8 mouse cellular contexts compared by ENCODE assay signal in the genomic region with DNA sequence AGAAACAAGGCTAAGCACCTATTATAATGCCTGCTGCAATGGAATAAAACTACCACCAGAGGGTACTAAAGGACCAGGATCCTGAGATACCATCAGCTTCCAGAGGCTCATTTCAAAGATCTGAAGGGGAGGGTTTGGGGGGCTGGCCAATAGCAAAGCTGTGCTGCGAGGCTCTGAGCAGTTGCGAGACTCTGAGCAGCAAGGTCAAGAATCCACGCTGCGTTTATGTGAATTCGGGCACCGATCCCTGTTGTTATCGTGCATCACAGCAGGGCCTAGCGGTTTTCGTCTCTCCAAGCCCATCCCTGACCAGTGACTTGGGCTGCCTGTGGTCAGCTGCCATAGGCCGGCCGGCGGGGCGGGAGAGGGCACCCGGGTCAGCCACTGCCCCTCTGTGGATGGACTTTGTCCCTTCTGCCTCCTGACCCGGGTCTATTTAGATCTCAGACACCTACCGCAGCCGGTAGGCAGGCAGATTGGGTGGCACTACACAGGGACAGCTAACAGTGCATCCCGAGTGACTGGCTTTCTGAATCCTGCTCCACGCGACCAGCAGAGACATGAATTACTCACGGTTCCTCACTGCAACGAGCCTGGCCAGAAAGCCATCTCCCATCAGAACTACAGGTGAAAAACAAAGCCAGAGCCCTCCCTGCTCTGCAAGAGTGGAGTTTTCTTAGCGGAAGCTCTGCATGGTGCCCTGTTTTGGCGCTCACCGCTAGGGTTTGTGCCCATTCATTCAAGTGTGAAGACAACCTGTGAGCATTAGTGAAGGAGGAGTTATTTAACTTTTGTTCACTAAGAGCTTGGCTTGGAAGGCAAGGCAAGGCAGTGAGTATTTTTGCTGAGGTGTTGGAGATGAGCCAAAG. TPM values are rescaled to one million over a fixed set of nuclear protein-coding genes. Genes with fewer than 3 reads are reported as not detected.
DNase-seq lines count a peak whose midpoint lies in the region; ATAC-seq and TF ChIP-seq lines count a peak whose summit lies in the region.

A gene (plus strand): TSS at position 280 of the 869 bp plus-strand sequence.

- 1% methylated on average over 25 of the region's 25 CpGs for WGBS in heart, embryonic 15.5 days
- 3% methylated on average over 25 of the region's 25 CpGs for WGBS in liver, embryonic 11.5 days
- 2% methylated on average over 25 of the region's 25 CpGs for WGBS in neural tube, embryonic 11.5 days

- no peak for TF ChIP-seq POLR2A in CH12.LX (IDR thresholded peaks at IDR 0.05; ENCODE audit: low read depth, low read length)

- H3K27me3 ChIP-seq in CH12.LX (replicated peaks), result no peaks in the 10 kb centered on the region
- no peaks in the 10 kb centered on the region for H3K27me3 ChIP-seq in heart, embryonic 15.5 days
- H3K27me3 ChIP-seq in liver, embryonic 11.5 days (replicated peaks; ENCODE audit: control insufficient read depth, insufficient read depth, low read length), result no peaks in the 10 kb centered on the region
- H3K27me3 ChIP-seq in neural tube, embryonic 11.5 days (ENCODE audit: control insufficient read depth, insufficient read depth, low read length), result no peaks in the 10 kb centered on the region

- no peaks in the 10 kb centered on the region for H3K9me3 ChIP-seq in CH12.LX (replicated peaks; ENCODE audit: low read length)
- H3K9me3 ChIP-seq in heart, embryonic 15.5 days (replicated peaks), result no peaks in the 10 kb centered on the region
- H3K9me3 ChIP-seq in liver, embryonic 11.5 days (ENCODE audit: control insufficient read depth, low read length), result no peaks in the 10 kb centered on the region
- no peaks in the 10 kb centered on the region for H3K9me3 ChIP-seq in neural tube, embryonic 11.5 days (ENCODE audit: control insufficient read depth, low read length)

- H3K9ac ChIP-seq in CH12.LX (ENCODE audit: insufficient read depth, low read depth), result no peak within 1 kb of the TSS
- H3K9ac ChIP-seq in heart, embryonic 15.5 days, result peak within 1 kb of the TSS; percentile 53
- H3K9ac ChIP-seq in liver, embryonic 11.5 days (ENCODE audit: low read depth, low read length), result peak within 1 kb of the TSS; percentile 32; the same call in 1 of the 2 replicates
- peak within 1 kb of the TSS; percentile 73 for H3K9ac ChIP-seq in neural tube, embryonic 11.5 days (ENCODE audit: low read length)

- peak within 1 kb of the TSS; percentile 50; the same call in 1 of the 2 replicates for H3K4me2 ChIP-seq in CH12.LX (ENCODE audit: insufficient read depth, low read depth, poor library complexity, severe bottlenecking)
- H3K4me2 ChIP-seq in heart, embryonic 15.5 days, result peak within 1 kb of the TSS; percentile 94
- peak within 1 kb of the TSS; percentile 71 for H3K4me2 ChIP-seq in liver, embryonic 11.5 days
- peak within 1 kb of the TSS; percentile 84 for H3K4me2 ChIP-seq in neural tube, embryonic 11.5 days (ENCODE audit: low read depth)

- H3K79me2 ChIP-seq in CH12.LX (replicated peaks; ENCODE audit: control insufficient read depth, extremely low read depth, insufficient read depth, poor library complexity, severe bottlenecking), result no peaks in the 10 kb centered on the region

- H3K4me3 ChIP-seq in CH12.LX (replicated peaks in 1 of 3; ENCODE audit: low read depth in 2 of 3, low read length in 2 of 3, poor library complexity in 1 of 3), result no peak within 1 kb of the TSS
- H3K4me3 ChIP-seq in heart, embryonic 15.5 days, result peak within 1 kb of the TSS; percentile 58
- peak within 1 kb of the TSS; percentile 39 for H3K4me3 ChIP-seq in liver, embryonic 11.5 days (ENCODE audit: low read depth, low read length)
- peak within 1 kb of the TSS; percentile 51 for H3K4me3 ChIP-seq in neural tube, embryonic 11.5 days (ENCODE audit: low read depth, low read length)

- no peak within 1 kb of the TSS for H3K27ac ChIP-seq in CH12.LX (ENCODE audit: insufficient read depth, low read depth)
- no peak within 1 kb of the TSS for H3K27ac ChIP-seq in heart, embryonic 15.5 days
- H3K27ac ChIP-seq in liver, embryonic 11.5 days (ENCODE audit: low read depth, low read length), result no peak within 1 kb of the TSS
- no peak within 1 kb of the TSS for H3K27ac ChIP-seq in neural tube, embryonic 11.5 days (ENCODE audit: low read depth, low read length)

- no peaks in the 10 kb centered on the region for H3K36me3 ChIP-seq in CH12.LX (replicated peaks in 1 of 2; ENCODE audit: control insufficient read depth in 1 of 2, insufficient read depth in 1 of 2, low read length in 1 of 2)
- H3K36me3 ChIP-seq in heart, embryonic 15.5 days, result no peaks in the 10 kb centered on the region
- no peaks in the 10 kb centered on the region for H3K36me3 ChIP-seq in liver, embryonic 11.5 days (ENCODE audit: control insufficient read depth, insufficient read depth, low read length)
- no peaks in the 10 kb centered on the region for H3K36me3 ChIP-seq in neural tube, embryonic 11.5 days (ENCODE audit: control insufficient read depth, insufficient read depth, low read length)

- ATAC-seq in heart, embryonic 15.5 days (replicated peaks; ENCODE audit: insufficient number of reproducible peaks, insufficient read depth, low FRiP score, low read depth), result peak; percentile 79
- ATAC-seq in liver, embryonic 11.5 days (replicated peaks; ENCODE audit: low FRiP score), result peak; percentile 84
- peak; percentile 96 for ATAC-seq in neural tube, embryonic 11.5 days (ENCODE audit: insufficient read depth, low FRiP score, low TSS enrichment)

- in situ Hi-C loops in CH12.LX (cut with MboI; ENCODE audit: low pct_ligation_motif_present, low pct_unique_long_range_greater_than_20kb, low sequenced_read_pairs), result loop anchor here (25.0 kb wide), 1 partner anchor 1006 kb away; no protein-coding TSS in a partner anchor

- TF ChIP-seq CTCF in CH12.LX (conservative IDR thresholded peaks at IDR 0.05 in 1 of 2, IDR thresholded peaks at IDR 0.05 in 1 of 2; ENCODE audit: low read depth in 2 of 2, low read length in 2 of 2), result peak; percentile 62 to 90; a peak in 3 of 4 replicates

- H3K4me1 ChIP-seq in CH12.LX (ENCODE audit: control insufficient read depth in 1 of 2, insufficient read depth in 2 of 2), result peaks cover 0 to 3% of the 10 kb centered on the region in 2 experiments; a peak in 1 of 4 replicates
- 0 out of 2 replicates have a peak, but pooled peaks cover 3% of the 10 kb centered on the region for H3K4me1 ChIP-seq in heart, embryonic 15.5 days (replicated peaks)
- H3K4me1 ChIP-seq in liver, embryonic 11.5 days (replicated peaks; ENCODE audit: control insufficient read depth, insufficient read depth, low read length), result no peaks in the 10 kb centered on the region
- H3K4me1 ChIP-seq in neural tube, embryonic 11.5 days (ENCODE audit: control insufficient read depth, insufficient read depth, low read length), result 0 out of 2 replicates have a peak, but pooled peaks cover 2% of the 10 kb centered on the region

- TF ChIP-seq EP300 in CH12.LX (IDR thresholded peaks at IDR 0.05; ENCODE audit: low read length), result no peak

- dilution Hi-C loops in CH12.LX (cut with MboI; ENCODE audit: extremely low pct_ligation_motif_present, extremely low pct_unique_long_range_greater_than_20kb, low sequenced_read_pairs), result no loop called here

- DNase-seq in CH12.LX (ENCODE audit: extremely low read depth), result peak; percentile 59
- DNase-seq in brain, adult 2 months (ENCODE audit: low read depth, low spot score), result peak; percentile 94
- peak; percentile 15 for DNase-seq in fibroblast of lung, adult 2 months (ENCODE audit: low read depth)
- DNase-seq in kidney, postnatal 14 days, result peak; percentile 84
- DNase-seq in liver, embryonic 11.5 days (ENCODE audit: low spot score), result peak; percentile 59
- peak; percentile 76 for DNase-seq in neural tube, embryonic 11.5 days (ENCODE audit: low spot score)
- DNase-seq in urinary bladder, postnatal 25 days (ENCODE audit: low spot score), result peak; percentile 15

- TF ChIP-seq RAD21 in CH12.LX (IDR thresholded peaks at IDR 0.05; ENCODE audit: low read depth, low read length), result peak; percentile 92

TF ChIP-seq in CH12.LX, 34 proteins besides CTCF, POLR2A, EP300 and RAD21:
- TF ChIP-seq MXI1 (IDR thresholded peaks at IDR 0.05; ENCODE audit: low read depth, low read length), result no peak
- no peak for TF ChIP-seq E2F4 (IDR thresholded peaks at IDR 0.05; ENCODE audit: insufficient replicate concordance, low read depth, low read length)
- 0 out of 2 replicates have a peak, but pooled peaks have one; percentile 23 for TF ChIP-seq MAZ (IDR thresholded peaks at IDR 0.05; ENCODE audit: low read depth, low read length)
- TF ChIP-seq MAX (IDR thresholded peaks at IDR 0.05; ENCODE audit: low read length), result no peak
- peak; percentile 83 for TF ChIP-seq SMC3 (IDR thresholded peaks at IDR 0.05; ENCODE audit: low read depth, low read length)
- no peak for TF ChIP-seq JUND (conservative IDR thresholded peaks at IDR 0.05; ENCODE audit: low read depth, low read length)
- TF ChIP-seq ZC3H11A (IDR thresholded peaks at IDR 0.05; ENCODE audit: low read depth, low read length), result peak; percentile 72

RNA-seq across cellular contexts. Expression of the gene that starts here (rescaled TPM):
- not detected in 2 replicates for total RNA-seq in CH12.LX (2012; rRNA removed)
- total RNA-seq in CH12.LX (2014; rRNA removed), result not detected in 2 replicates
- polyA plus RNA-seq in CH12.LX (2012; ENCODE audit: insufficient read length, low read depth), result not detected in 2 replicates
- 0.19 TPM in 1 of 2 replicates, not detected in the other for polyA plus RNA-seq in heart, embryonic 15.5 days (2015; fragmentation: Nextera tagmentation; extraction: Ambion mirVana)
- 5.2 and 6.2 TPM in 2 replicates for polyA plus RNA-seq in liver, embryonic 11.5 days (2014; fragmentation: Nextera tagmentation; extraction: Ambion mirVana)
- 1.1 and 2.3 TPM in 2 replicates for polyA plus RNA-seq in neural tube, embryonic 11.5 days (2014; fragmentation: Nextera tagmentation; extraction: Ambion mirVana)

Comparison
In these comparisons a context has a peak if more than half of its experiments do, and no peak if none do; other contexts are left out.
1. Peak in DNase-seq and H3K4me2 ChIP-seq in CH12.LX; RNA of the gene not detected or under 1 TPM.
2. Peak in ATAC-seq, H3K4me3 ChIP-seq, H3K9ac ChIP-seq and H3K4me2 ChIP-seq in heart, embryonic 15.5 days; RNA of the gene not detected or under 1 TPM.
3. DNase-seq: peak in every context shown above with its lines; median percentile 94 in brain, adult 2 months; 84 in kidney, postnatal 14 days; 76 in neural tube, embryonic 11.5 days; 59 in CH12.LX; 59 in liver, embryonic 11.5 days; 15 in fibroblast of lung, adult 2 months; 15 in urinary bladder, postnatal 25 days.
4. H3K4me3 ChIP-seq: peak in liver, embryonic 11.5 days (single experiment) and neural tube, embryonic 11.5 days (single experiment); none in CH12.LX (0 of 3).
5. Peak in every context shown above with its lines, with median percentiles within 50 percentile points of each other: H3K4me2 ChIP-seq and ATAC-seq.